Mouse (Mus musculus) spleen, adult 2 months (tissue): ENCODE results near the gene Rpp25l. TPM values are rescaled to one million over a fixed set of nuclear protein-coding genes. Genes with fewer than 3 reads are reported as not detected.

Experiments
- DNase-seq, 2 experiments: peaks; one replicate each; pipeline versions ENCODE4 v3.0.0 to v3.0.0-alpha.2; 2012 to 2021; ENCODE audit warnings: low spot score in 2 of 2, low read depth in 1 of 2
- H3K27ac ChIP-seq: fragments of 200-500 bp; 2 replicates; pipeline ENCODE4 v1.5.1; 2012; ENCODE audit warnings: low read length, inconsistent platforms; ENCODE audit not compliant: insufficient read depth
- H3K27me3 ChIP-seq: fragments of 200-500 bp; 2 replicates; pipeline ENCODE4 v1.6.1; 2012; ENCODE audit warnings: mild to moderate bottlenecking, moderate library complexity, low read length, inconsistent platforms; ENCODE audit not compliant: control insufficient read depth, insufficient read depth
- H3K36me3 ChIP-seq: fragments of 200-500 bp; 2 replicates; pipeline ENCODE4 v1.6.1; 2012; ENCODE audit warnings: mild to moderate bottlenecking, low read length, inconsistent platforms; ENCODE audit not compliant: control insufficient read depth, insufficient read depth
- H3K4me1 ChIP-seq: fragments of 200-500 bp; 2 replicates; pipeline ENCODE4 v1.6.1; 2011; ENCODE audit warnings: inconsistent platforms; ENCODE audit not compliant: control insufficient read depth, insufficient read depth, insufficient read length
- H3K4me3 ChIP-seq: fragments of 200-500 bp; 2 replicates; pipeline ENCODE4 v1.5.1; 2011; ENCODE audit warnings: mild to moderate bottlenecking, inconsistent platforms; ENCODE audit not compliant: insufficient read depth, insufficient read length; ENCODE audit errors: extremely low read depth
- CTCF ChIP-seq: fragments of 200-500 bp; IDR thresholded peaks from 2 replicates; pipeline ENCODE4 v1.5.1; 2011; ENCODE audit warnings: mild to moderate bottlenecking, inconsistent platforms; ENCODE audit not compliant: insufficient read depth, insufficient read length, insufficient replicate concordance; ENCODE audit errors: extremely low read depth
- POLR2A ChIP-seq: fragments of 200-500 bp; IDR thresholded peaks from 2 replicates; pipeline ENCODE4 v1.6.1; 2011; ENCODE audit warnings: low read depth, low read length, inconsistent platforms
- WGBS: fragments of 180-500 bp; shearing (Covaris S2); methylation state at CpG from one replicate; pipeline ENCODE4 v1.1.7; 2018; 5-methylcytosine and 5-hydroxymethylcytosine counted together
- polyA plus RNA-seq: library from polyadenylated mRNA; depleted of rRNA; stranded (reverse); fragments of >200 nt; gene quantifications from 2 replicates; pipeline ENCODE4 v1.2.3, GENCODE M21; 2012

Rpp25l gene
- polyA plus RNA-seq, 1 experiment = 32.8 TPM

- no peak overlapping the region for H3K4me3 ChIP-seq
- TF ChIP-seq CTCF = peak; percentile 11; the same call in 1 of the 2 replicates
- no peak for TF ChIP-seq POLR2A
- DNase-seq = no peak
- no peak overlapping the region for H3K27ac ChIP-seq
- 88% methylated on average over 5 of the region's 5 CpGs for WGBS
- peaks cover 16% of the 10 kb centered on the region for H3K36me3 ChIP-seq
- peaks cover 8% of the 10 kb centered on the region; the same call in 1 of the 2 replicates for H3K4me1 ChIP-seq
- no peaks in the 10 kb centered on the region for H3K27me3 ChIP-seq
Measured at GRCm38 (mm10) chr4:41715596-41715995, 2.3 kb upstream of the Rpp25l start.

GRCm38 (mm10) chr4:41715082-41715481, 1.7 kb upstream of the Rpp25l start:
- no peak for DNase-seq
- peaks cover 16% of the 10 kb centered on the region for H3K36me3 ChIP-seq
- no peak overlapping the region for H3K4me3 ChIP-seq
- TF ChIP-seq CTCF = no peak
- no peak for TF ChIP-seq POLR2A
- H3K27ac ChIP-seq = no peak overlapping the region
- peaks cover 8% of the 10 kb centered on the region; the same call in 1 of the 2 replicates for H3K4me1 ChIP-seq
- H3K27me3 ChIP-seq = no peaks in the 10 kb centered on the region
- 81% methylated on average over 8 of the region's 8 CpGs for WGBS

- Histone ChIP-seq H3K4me1 (peaks cover 8% of the 10 kb centered on the region; the same call in 1 of the 2 replicates), H3K36me3 (peaks cover 11% of the 10 kb centered on the region), H3K27ac (no peak overlapping the region), H3K27me3 (no peaks in the 10 kb centered on the region), H3K4me3 (no peak overlapping the region; the same call in 1 of the 2 replicates)
- WGBS = 16% methylated on average over 8 of the region's 8 CpGs
- peak; percentile 42 to 56 for DNase-seq
- TF ChIP-seq CTCF (peak; percentile 70; the same call in 1 of the 2 replicates), POLR2A (no peak)
Measured at GRCm38 (mm10) chr4:41714276-41714675, 942 bp upstream of the Rpp25l start.

- H3K36me3 ChIP-seq = peaks cover 1% of the 10 kb centered on the region; the same call in 1 of the 2 replicates
- no peaks in the 10 kb centered on the region for H3K27me3 ChIP-seq
- peaks cover 8% of the 10 kb centered on the region; the same call in 1 of the 2 replicates for H3K4me1 ChIP-seq
- H3K27ac ChIP-seq = no peak overlapping the region
- H3K4me3 ChIP-seq = peak overlapping the region; percentile 96
- no peak for DNase-seq
- WGBS = 57% methylated on average over 31 of the region's 31 CpGs
- no peak for TF ChIP-seq CTCF
- no peak for TF ChIP-seq POLR2A
Measured at GRCm38 (mm10) chr4:41712421-41713196, 725 bp downstream of the Rpp25l start.

GRCm38 (mm10) chr4:41711705-41712375, 1.5 kb downstream of the Rpp25l start:
- Histone ChIP-seq H3K4me1 (peaks cover 10% of the 10 kb centered on the region; the same call in 1 of the 2 replicates), H3K36me3 (no peaks in the 10 kb centered on the region; the same call in 1 of the 2 replicates), H3K27me3 (no peaks in the 10 kb centered on the region), H3K4me3 (no peak overlapping the region), H3K27ac (no peak overlapping the region)
- WGBS = 88% methylated on average over 16 of the region's 16 CpGs
- DNase-seq = no peak
- no peak for TF ChIP-seq CTCF
- TF ChIP-seq POLR2A = no peak

GRCm38 (mm10) chr4:41710229-41710628, 3.1 kb downstream of the Rpp25l start:
- TF ChIP-seq CTCF (no peak), POLR2A (no peak)
- H3K36me3 ChIP-seq = no peaks in the 10 kb centered on the region
- WGBS = 80% methylated on average over 4 of the region's 4 CpGs
- no peak overlapping the region for H3K4me3 ChIP-seq
- DNase-seq = no peak
- no peaks in the 10 kb centered on the region for H3K27me3 ChIP-seq
- peaks cover 10% of the 10 kb centered on the region; the same call in 1 of the 2 replicates for H3K4me1 ChIP-seq
- H3K27ac ChIP-seq = no peak overlapping the region
